Mouse (Mus musculus): ENCODE measurements around the gene Dnal1. TPM values are rescaled to one million over a fixed set of nuclear protein-coding genes. Genes with fewer than 3 reads are reported as not detected.
"Not testable (repeated sequence)": the region's sequence is repeated elsewhere in the genome, so short reads cannot be mapped to it uniquely, and the experiment has no call there.

Gene Dnal1
- polyA plus RNA-seq, 1 experiment: 6.3 TPM

GRCm38 (mm10) chr12:84077371-84077990 is 36.7 kb upstream of the Dnal1 start:
- DNase-seq: no peak
- Histone ChIP-seq H3K4me3 (ENCODE audit: insufficient read depth, low read depth, low read length) (no peak overlapping the region), H3K4me1 (ENCODE audit: control insufficient read depth, insufficient read depth, low read length) (no peaks in the 10 kb centered on the region), H3K27me3 (replicated peaks; ENCODE audit: control insufficient read depth, insufficient read depth, low read length) (no peaks in the 10 kb centered on the region), H3K36me3 (ENCODE audit: control insufficient read depth, insufficient read depth, low read length) (no peaks in the 10 kb centered on the region), H3K27ac (ENCODE audit: insufficient read depth, low read depth, low read length) (no peak overlapping the region)
- TF ChIP-seq CTCF (conservative IDR thresholded peaks at IDR 0.05; ENCODE audit: insufficient read depth, insufficient read length, low read depth, low read length) (no peak), POLR2A (IDR thresholded peaks at IDR 0.05; ENCODE audit: low read depth, low read length) (no peak)
- WGBS: 94% methylated on average over 4 of the region's 4 CpGs

DNA sequence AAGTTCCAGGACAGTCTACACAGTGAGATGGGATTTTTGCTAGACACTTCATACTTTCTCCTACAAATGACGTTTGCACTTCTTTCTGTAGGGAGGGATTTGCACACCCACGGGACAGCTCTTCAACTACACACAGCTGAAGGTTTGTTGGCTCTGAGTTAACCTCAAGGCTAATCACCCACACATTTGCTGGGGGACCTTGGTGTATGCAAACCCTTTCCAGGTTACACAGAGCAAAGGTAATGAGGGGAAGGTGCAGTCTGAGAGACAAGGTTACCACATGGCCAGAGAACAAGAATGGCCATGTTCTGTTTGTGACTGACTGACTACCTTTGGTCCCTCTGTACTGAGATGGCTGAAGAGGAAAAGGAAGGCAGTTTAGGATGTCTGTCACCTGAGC is 30.3 kb upstream of the Dnal1 start:
- Histone ChIP-seq H3K4me3 (ENCODE audit: insufficient read depth, low read depth, low read length) (no peak overlapping the region), H3K27me3 (replicated peaks; ENCODE audit: control insufficient read depth, insufficient read depth, low read length) (no peaks in the 10 kb centered on the region), H3K27ac (ENCODE audit: insufficient read depth, low read depth, low read length) (no peak overlapping the region), H3K4me1 (ENCODE audit: control insufficient read depth, insufficient read depth, low read length) (no peaks in the 10 kb centered on the region), H3K36me3 (ENCODE audit: control insufficient read depth, insufficient read depth, low read length) (no peaks in the 10 kb centered on the region)
- 83% methylated on average over 2 of the region's 2 CpGs for WGBS
- no peak for DNase-seq
- TF ChIP-seq POLR2A (IDR thresholded peaks at IDR 0.05; ENCODE audit: low read depth, low read length): no peak
- TF ChIP-seq CTCF (conservative IDR thresholded peaks at IDR 0.05; ENCODE audit: insufficient read depth, insufficient read length, low read depth, low read length): no peak

- H3K27me3 ChIP-seq (replicated peaks; ENCODE audit: control insufficient read depth, insufficient read depth, low read length): no peaks in the 10 kb centered on the region
- 81% methylated on average over 4 of the region's 4 CpGs for WGBS
- no peak overlapping the region for H3K27ac ChIP-seq (ENCODE audit: insufficient read depth, low read depth, low read length)
Observed at GRCm38 (mm10) chr12:84084581-84084980, 29.6 kb upstream of the Dnal1 start.

DNA sequence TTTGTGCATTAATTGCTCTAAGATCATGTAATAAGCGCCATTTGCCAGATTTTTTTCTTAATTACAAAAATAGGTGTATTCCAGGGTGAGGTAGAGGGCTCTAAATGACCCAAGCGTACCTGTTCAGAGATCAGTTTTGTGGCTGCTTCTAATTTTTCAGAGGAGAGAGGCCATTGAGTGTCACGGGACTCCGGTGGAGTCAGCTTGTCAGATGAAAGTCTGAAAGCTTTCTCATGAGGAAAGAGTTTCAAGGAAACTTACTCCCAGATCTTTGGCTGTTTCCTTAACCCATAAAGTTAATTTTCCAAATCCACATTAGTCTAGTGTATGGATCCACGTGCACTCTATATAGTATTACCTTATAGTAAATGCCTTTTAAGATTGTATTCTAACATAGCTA is 19.5 kb upstream of the Dnal1 start:
- H3K4me3 ChIP-seq (ENCODE audit: insufficient read depth, low read depth, low read length); H3K27ac ChIP-seq (ENCODE audit: insufficient read depth, low read depth, low read length): not testable (repeated sequence)
- 63% methylated on average over 5 of the region's 5 CpGs for WGBS

More at GRCm38 (mm10) chr12:84084581-84084980, 29.6 kb upstream of the Dnal1 start:
- no peaks in the 10 kb centered on the region for H3K36me3 ChIP-seq (ENCODE audit: control insufficient read depth, insufficient read depth, low read length)
- DNase-seq: no peak
- H3K4me3 ChIP-seq (ENCODE audit: insufficient read depth, low read depth, low read length): no peak overlapping the region
- no peaks in the 10 kb centered on the region for H3K4me1 ChIP-seq (ENCODE audit: control insufficient read depth, insufficient read depth, low read length)
- TF ChIP-seq CTCF (conservative IDR thresholded peaks at IDR 0.05; ENCODE audit: insufficient read depth, insufficient read length, low read depth, low read length) (no peak), POLR2A (IDR thresholded peaks at IDR 0.05; ENCODE audit: low read depth, low read length) (no peak)

GRCm38 (mm10) chr12:84099605-84100004 is 14.6 kb upstream of the Dnal1 start:
- no peak overlapping the region for H3K4me3 ChIP-seq (ENCODE audit: insufficient read depth, low read depth, low read length)
- H3K4me1 ChIP-seq (ENCODE audit: control insufficient read depth, insufficient read depth, low read length): no peaks in the 10 kb centered on the region; the same call in 1 of the 2 replicates
- H3K27me3 ChIP-seq (replicated peaks; ENCODE audit: control insufficient read depth, insufficient read depth, low read length): no peaks in the 10 kb centered on the region
- WGBS: 97% methylated on average over 2 of the region's 2 CpGs
- no peak for DNase-seq
- H3K36me3 ChIP-seq (ENCODE audit: control insufficient read depth, insufficient read depth, low read length): no peaks in the 10 kb centered on the region
- no peak overlapping the region; the same call in 1 of the 2 replicates for H3K27ac ChIP-seq (ENCODE audit: insufficient read depth, low read depth, low read length)
- TF ChIP-seq CTCF (conservative IDR thresholded peaks at IDR 0.05; ENCODE audit: insufficient read depth, insufficient read length, low read depth, low read length): no peak
- no peak for TF ChIP-seq POLR2A (IDR thresholded peaks at IDR 0.05; ENCODE audit: low read depth, low read length)

More for the DNA sequence above, 19.5 kb upstream of the Dnal1 start:
- H3K36me3 ChIP-seq (ENCODE audit: control insufficient read depth, insufficient read depth, low read length); H3K4me1 ChIP-seq (ENCODE audit: control insufficient read depth, insufficient read depth, low read length); H3K27me3 ChIP-seq (replicated peaks; ENCODE audit: control insufficient read depth, insufficient read depth, low read length): not testable (repeated sequence)
- DNase-seq: peak; percentile 57

- H3K27ac ChIP-seq (ENCODE audit: insufficient read depth, low read depth, low read length): no peak overlapping the region
- H3K27me3 ChIP-seq (replicated peaks; ENCODE audit: control insufficient read depth, insufficient read depth, low read length): no peaks in the 10 kb centered on the region
- H3K4me1 ChIP-seq (ENCODE audit: control insufficient read depth, insufficient read depth, low read length): no peaks in the 10 kb centered on the region; the same call in 1 of the 2 replicates
- H3K4me3 ChIP-seq (ENCODE audit: insufficient read depth, low read depth, low read length): no peak overlapping the region
- H3K36me3 ChIP-seq (ENCODE audit: control insufficient read depth, insufficient read depth, low read length): no peaks in the 10 kb centered on the region
- 42% methylated on average over 1 of the region's 1 CpGs for WGBS
- DNase-seq: no peak
- no peak for TF ChIP-seq CTCF (conservative IDR thresholded peaks at IDR 0.05; ENCODE audit: insufficient read depth, insufficient read length, low read depth, low read length)
- TF ChIP-seq POLR2A (IDR thresholded peaks at IDR 0.05; ENCODE audit: low read depth, low read length): no peak
Observed at GRCm38 (mm10) chr12:84100071-84100470, 14.1 kb upstream of the Dnal1 start.

DNA sequence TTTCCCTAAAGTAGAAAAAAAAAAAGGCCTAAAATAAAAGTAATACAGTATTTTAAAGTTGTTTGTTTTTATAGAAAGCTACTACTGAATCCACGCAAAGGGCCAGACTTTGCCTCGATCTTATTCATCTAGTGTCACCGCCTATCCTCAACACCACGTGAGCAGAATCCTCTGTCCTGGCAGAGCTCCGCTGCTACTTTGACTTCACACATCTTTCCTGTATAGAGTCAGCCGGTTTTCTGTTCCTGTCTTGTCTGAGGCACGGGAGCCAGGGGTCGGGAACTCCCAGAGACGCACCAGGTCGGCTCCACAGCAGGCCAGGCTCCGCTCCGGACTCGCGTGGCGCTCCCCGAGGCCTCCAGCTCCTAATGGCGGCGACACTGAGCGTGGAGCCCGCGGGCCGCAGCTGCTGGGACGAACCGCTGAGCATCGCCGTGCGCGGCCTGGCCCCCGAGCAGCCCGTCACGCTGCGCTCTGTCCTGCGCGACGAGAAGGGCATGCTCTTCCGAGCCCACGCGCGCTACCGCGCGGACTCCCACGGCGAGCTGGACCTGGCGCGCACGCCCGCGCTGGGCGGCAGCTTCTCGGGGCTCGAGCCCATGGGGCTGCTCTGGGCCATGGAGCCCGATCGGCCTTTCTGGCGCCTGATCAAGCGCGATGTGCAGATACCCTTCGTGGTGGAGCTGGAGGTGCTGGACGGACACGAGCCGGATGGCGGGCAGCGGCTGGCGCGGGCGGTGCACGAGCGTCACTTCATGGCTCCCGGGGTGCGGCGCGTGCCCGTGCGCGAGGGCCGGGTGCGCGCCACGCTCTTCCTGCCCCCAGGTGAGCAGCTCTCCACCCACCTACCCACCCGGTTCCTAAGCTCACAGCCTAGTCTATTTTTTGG is 13.3 kb upstream of the Dnal1 start, which contains the start of gene Acot6:
Acot6 (plus strand) TSS at position 51 of the 889 bp plus-strand sequence.
- H3K4me3 ChIP-seq (ENCODE audit: insufficient read depth, low read depth, low read length): peak within 1 kb of the TSS; percentile 45
- not testable (repeated sequence) for H3K36me3 ChIP-seq (ENCODE audit: control insufficient read depth, insufficient read depth, low read length); H3K4me1 ChIP-seq (ENCODE audit: control insufficient read depth, insufficient read depth, low read length); H3K27me3 ChIP-seq (replicated peaks; ENCODE audit: control insufficient read depth, insufficient read depth, low read length); H3K27ac ChIP-seq (ENCODE audit: insufficient read depth, low read depth, low read length)
- peak; percentile 68 for DNase-seq
- 1% methylated on average over 80 of the region's 80 CpGs for whole genome bisulfite sequencing
